Mouse (Mus musculus) gonadal fat pad, adult 2 months (tissue): ENCODE data around the gene Olfr651. TPM values are rescaled to one million over a fixed set of nuclear protein-coding genes. Genes with fewer than 3 reads are reported as not detected.
"Not testable (repeated sequence)": the region's sequence is repeated elsewhere in the genome, so short reads cannot be mapped to it uniquely, and the experiment has no call there.

Source experiments
- DNase-seq: peaks from one replicate; pipeline ENCODE4 v3.0.0-alpha.2; 2012; ENCODE audit warnings: low read depth
- polyA plus RNA-seq: library from polyadenylated mRNA; depleted of rRNA; stranded (reverse); fragments of >200 nt; gene quantifications from 2 replicates; pipeline ENCODE4 v1.2.3, GENCODE M21; 2012; rRNA removed

Gene Olfr651
- not detected in 2 replicates for polyA plus RNA-seq

DNA sequence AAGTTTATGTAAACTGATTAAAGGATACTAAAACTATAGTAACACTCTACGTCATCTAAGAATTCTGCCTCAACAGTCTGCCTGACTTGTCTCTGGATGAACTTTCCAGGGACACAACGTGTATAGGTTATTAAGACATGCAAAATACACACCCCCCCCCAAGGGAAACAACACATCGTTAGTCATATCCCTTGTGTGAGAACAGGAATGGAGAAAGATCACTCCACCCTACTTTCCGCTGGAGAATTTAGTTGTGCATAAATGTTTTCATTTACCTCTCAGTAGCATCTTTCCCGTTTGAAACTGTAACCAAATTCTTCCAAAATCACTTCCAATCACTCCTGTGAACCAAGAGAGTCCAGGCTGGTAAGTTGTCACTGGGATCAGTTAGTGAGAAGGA is at the start of gene Olfr651:
Gene Olfr651, plus strand, starts transcription at position 301 of the 400 bp plus-strand sequence.
- DNase-seq, result no peak

DNA sequence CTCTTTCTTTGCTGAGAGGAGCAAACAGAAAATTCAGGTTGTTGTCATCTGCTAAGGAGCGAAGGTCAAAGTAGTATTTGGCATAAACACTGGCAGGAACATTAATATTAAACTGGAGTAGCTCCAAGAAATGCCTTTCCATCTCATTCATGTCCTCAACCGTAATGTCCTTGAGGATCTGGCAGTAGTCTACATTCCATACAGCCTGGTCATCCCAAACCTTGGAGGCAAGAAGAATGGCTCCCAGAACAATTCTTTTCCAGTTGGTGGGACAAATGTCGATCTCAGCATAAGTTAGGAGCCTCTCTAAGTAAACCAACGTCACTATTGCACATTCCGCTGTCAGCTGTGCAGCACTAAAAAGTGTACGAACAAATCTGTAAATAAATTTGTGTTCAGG is 48.7 kb upstream of the Olfr651 start:
- not testable (repeated sequence) for DNase-seq

DNA sequence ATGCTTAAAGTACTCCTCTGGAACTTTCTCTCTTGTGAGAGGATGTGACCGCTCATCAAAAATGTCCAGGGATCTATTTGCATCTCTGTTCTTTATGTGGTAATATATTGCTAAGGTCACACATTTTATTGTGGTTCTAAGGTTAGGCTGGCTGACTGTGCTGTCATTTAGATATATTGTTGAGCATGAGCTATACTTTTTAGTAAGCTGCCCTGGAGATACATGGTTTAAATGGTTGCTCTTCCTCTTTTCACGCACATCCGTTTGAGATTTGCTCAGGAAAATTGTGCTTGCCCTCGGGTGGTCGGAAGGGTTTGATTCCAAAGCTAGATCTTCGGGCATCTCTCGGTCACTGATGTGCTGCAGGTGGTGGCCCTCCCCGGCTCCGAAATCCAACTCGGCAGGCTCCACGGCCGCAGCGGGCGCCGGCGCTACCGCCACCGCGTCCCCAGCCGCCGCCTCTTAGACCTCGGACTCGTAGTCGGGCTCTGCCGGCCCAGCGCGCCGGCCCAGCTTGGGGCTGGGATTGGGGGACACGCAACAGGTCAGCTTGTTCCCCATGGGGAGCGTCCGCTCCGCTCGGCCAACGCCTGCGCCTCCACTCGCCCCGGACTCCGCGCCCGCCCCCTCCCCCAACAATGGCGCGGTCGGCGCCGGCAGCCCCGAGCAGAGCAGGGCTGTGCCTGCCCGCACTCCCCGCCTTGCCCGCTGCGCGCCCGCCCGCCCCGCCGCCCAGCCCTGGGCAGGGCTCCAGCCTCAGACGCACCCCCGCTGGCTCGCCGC is 48.2 kb upstream of the Olfr651 start:
- DNase-seq, result no peak

DNA sequence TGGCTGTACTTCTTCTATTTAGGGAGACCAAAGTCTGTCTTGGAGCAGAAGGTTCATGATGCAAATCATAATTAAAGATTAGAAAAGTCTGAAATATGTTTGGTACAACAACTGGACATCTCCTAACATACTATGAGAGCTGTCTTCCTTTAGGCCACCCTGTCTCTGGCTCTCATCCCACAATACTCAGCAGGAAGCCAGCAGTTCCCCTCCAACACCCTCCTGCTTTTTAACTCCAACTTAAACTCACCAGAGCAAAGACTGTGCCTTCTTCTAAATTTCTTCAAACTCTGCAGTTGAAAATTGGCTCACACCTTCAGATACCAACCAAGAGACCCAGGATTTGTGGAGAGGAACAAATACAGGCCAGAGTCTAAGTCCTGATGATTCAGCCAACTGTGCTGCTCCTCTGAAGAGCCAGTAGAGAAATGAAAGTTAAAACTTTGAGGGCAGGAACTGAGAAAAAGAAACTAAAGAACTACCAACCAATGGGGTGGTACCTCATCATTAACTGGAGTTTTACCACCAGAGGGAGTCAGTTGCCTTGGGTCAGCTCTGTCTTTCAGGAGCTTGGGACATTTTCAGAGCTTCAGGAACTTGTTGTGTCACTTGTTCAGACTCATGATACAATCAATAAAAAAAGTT is 42.4 kb upstream of the Olfr651 start, which contains the start of gene Trim30d:
Gene Trim30d, minus strand, starts transcription at position 429 of the 645 bp plus-strand sequence.
- DNase-seq, result not testable (repeated sequence)

DNA sequence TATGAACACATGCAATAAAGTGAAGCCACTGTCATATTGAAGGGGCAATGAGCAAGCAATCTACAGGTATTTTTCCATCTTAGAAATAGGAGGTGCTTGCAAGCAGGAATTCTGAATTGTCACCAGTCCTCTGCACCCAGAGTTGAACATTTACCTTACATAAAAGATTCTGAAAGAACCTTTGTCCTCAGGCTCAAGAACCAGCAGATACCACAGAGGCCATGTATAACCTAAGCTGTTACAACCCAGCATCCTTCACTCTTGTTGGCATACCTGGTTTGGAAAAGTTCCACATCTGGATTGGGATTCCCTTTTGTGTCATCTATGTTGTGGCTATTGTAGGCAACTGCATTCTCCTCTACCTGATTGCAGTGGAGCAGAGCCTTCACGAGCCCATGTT is 2.8 kb downstream of the Olfr651 start:
- DNase-seq, result no peak

DNA sequence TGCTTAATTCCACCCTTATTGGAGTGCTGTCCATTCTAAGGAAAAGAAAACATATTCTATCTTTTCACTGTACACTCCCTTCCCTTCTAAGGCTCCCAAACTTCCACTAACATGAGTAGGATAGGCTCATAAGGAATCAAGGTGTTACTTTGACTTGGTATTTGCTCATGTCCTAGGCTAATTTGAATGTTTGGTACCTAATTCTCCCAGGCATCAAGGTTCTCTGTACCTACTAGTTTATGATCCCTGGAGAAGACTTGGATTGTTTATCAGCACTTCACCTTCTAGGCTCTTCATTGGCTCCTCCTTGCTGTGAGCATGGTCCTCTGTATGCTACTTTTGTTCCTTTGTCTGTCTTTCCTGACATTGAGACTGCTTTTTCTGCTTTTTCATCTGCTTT is 10.7 kb downstream of the Olfr651 start, which contains the start of gene Olfr652:
Gene Olfr652, plus strand, starts transcription at position 301 of the 400 bp plus-strand sequence.
- DNase-seq, result no peak

DNA sequence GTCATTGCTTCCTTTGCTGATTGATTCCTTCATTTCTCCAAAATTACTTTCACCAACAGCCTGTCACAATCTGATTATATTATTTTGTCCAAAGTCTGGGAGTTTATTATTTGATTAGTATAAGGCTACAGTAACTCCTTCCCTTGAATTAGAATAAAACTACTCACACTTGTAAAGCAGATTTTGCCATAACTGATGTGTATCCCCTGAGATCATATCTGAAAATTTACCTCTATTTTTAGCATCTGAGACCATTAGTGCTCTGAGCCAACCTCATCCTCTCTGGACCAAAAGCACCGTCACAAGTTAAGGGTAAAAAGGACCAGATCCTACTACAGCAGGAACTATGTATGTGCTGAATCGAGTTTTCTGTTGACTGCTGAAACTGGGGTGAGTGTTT is 27.1 kb downstream of the Olfr651 start, which contains the start of gene Olfr653:
Gene Olfr653, plus strand, starts transcription at position 301 of the 400 bp plus-strand sequence.
- DNase-seq, result no peak

DNA sequence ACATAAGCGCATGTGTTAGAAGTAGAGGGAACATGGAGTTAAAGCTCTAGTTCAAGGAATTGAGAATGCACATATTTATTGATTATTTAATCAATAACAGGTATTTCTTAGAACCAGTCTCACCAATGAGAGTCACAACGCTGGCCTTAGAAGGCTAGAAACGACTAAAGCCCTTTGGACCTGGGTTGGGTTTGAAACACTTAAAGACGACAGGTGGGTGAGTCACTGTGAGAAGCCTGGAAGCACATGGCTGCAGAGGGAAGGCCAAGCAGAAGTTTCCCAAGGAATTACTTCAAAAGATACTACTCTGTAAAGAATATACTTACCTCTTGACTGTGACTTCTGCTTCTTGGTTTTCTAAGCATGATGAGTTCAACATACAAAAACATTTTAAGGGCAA is 30.9 kb downstream of the Olfr651 start:
- DNase-seq, result no peak

DNA sequence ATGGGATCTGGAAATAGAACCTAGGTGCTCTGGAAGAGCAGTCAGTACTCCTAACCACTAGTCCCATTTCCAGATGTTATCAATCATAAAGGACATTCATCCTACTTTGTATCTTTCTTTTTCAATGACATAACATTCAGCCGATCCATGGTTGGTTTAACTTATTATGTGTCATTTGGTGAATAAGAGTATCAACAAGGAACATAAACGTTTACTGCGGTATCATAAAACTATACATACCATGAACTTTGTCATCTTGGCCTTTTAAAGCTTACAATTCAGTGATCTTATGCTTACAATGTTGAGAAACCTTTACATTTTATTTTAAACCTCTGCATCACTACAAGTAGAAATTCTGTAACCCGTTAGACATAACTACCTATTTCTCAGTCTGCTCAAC is 31.5 kb downstream of the Olfr651 start:
- no peak for DNase-seq

DNA sequence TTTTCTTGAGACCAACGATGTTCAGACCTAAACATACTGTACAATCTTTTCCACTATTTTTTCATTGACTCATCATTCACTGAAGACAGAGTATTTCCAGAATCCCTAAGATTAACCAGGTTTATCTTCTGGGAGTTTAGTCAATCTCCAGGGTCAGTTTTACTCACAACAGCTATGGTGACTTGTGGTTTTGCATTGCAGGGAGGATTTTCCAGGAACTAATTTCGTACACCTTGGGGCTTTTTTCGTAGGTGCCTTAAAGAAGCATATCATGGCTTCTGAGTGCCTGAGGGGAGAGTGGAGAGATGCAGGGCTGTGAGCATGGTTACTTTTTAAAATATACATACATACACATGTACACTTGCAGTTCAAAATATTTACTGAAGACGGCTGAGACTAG is 36.8 kb downstream of the Olfr651 start, which contains the start of gene Olfr654:
Gene Olfr654, plus strand, starts transcription at position 301 of the 400 bp plus-strand sequence.
- no peak for DNase-seq

DNA sequence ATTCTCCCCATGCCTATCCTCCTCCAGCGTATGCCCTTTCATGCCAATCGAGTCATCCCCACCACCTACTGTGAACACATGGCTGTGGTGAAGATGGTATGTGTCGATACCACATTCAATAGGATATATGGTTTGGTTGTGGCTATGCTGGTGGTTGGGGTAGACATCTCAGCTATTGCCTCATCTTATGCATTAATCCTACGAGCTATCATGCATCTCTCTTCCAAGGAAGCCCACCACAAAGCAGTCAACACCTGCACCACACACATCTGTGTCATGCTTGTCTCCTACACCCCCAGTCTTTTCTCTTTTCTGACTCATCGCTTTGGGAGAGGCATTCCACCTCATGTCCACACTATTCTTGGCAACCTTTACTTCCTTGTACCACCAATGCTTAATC is 38.3 kb downstream of the Olfr651 start:
- no peak for DNase-seq

DNA sequence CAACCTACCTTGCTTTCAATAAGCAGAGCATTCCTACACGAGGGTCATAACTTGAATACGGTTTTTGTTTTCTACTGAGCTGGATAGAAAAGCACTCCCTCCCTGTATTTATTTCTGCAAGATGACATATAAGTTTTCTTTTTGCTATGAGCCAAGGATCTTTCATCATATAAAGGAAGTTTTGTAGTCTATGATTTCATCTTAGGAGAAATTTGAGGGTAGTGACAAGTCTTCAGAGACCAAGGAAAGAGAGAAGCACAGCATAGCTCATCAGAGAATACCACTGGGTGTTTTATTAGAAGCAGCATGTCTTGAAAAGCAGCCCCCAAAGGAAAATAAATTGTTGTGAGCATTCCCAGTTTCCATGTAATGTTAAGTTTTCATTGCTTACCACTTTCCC is 51.7 kb downstream of the Olfr651 start, which contains the start of gene Olfr655:
Gene Olfr655, minus strand, starts transcription at position 101 of the 400 bp plus-strand sequence.
- no peak for DNase-seq

DNA sequence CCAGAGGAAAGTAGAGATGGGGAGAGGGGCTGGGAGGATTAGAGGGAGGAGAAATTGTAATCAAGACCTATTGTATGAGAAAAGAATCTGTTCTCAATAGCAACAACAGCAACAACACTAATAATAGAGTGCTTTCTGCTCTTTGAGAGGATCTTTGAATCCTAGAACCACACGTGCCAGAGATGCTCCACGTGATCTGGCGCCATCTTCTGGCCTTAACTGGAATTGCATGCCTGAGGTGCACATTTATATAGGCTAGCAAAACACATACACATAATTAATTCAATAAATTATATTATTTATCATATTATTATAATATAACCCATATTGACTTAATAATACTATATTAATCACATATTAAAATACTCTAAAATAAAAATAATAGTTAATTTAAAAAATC is 53.2 kb downstream of the Olfr651 start:
- no peak for DNase-seq

Other genes with a start within 250 kb of the Olfr651 start
- 3.6 and 3.8 TPM in 2 replicates for gene Trim12a, start 234.7 kb upstream of the Olfr651 start, polyA plus RNA-seq
- 3.6 and 4.3 TPM in 2 replicates for gene Trim34b, start 220.7 kb upstream of the Olfr651 start, polyA plus RNA-seq
- gene Trim12c, start 196.8 kb upstream of the Olfr651 start, polyA plus RNA-seq, result 5.0 and 5.3 TPM in 2 replicates
- gene Trim30b, start 180.2 kb upstream of the Olfr651 start, polyA plus RNA-seq, result 0.11 and 0.12 TPM in 2 replicates
- 0.14 and 0.18 TPM in 2 replicates for gene Trim30c, start 149.3 kb upstream of the Olfr651 start, polyA plus RNA-seq
- 3.0 and 4.6 TPM in 2 replicates for gene Trim30a, start 84.9 kb upstream of the Olfr651 start, polyA plus RNA-seq
- 1.2 and 1.7 TPM in 2 replicates for gene Trim30d, start 42.3 kb upstream of the Olfr651 start, polyA plus RNA-seq
- gene Olfr652, start 10.8 kb downstream of the Olfr651 start, polyA plus RNA-seq, result not detected in 2 replicates
- gene Olfr653, start 27.2 kb downstream of the Olfr651 start, polyA plus RNA-seq, result not detected in 2 replicates
- not detected in 2 replicates for gene Olfr654, start 36.9 kb downstream of the Olfr651 start, polyA plus RNA-seq
- not detected in 2 replicates for gene Olfr655, start 51.6 kb downstream of the Olfr651 start, polyA plus RNA-seq
- not detected in 2 replicates for gene Olfr656, start 63.8 kb downstream of the Olfr651 start, polyA plus RNA-seq
- not detected in 2 replicates for gene Olfr657, start 74.7 kb downstream of the Olfr651 start, polyA plus RNA-seq
- gene Olfr658, start 97.2 kb downstream of the Olfr651 start, polyA plus RNA-seq, result 0.04 TPM in 2 replicates
- not detected in 2 replicates for gene Olfr659, start 116.6 kb downstream of the Olfr651 start, polyA plus RNA-seq
- gene Olfr661, start 136.4 kb downstream of the Olfr651 start, polyA plus RNA-seq, result not detected in 2 replicates
- not detected in 2 replicates for gene Usp17le, start 227.3 kb downstream of the Olfr651 start, polyA plus RNA-seq